Mouse (Mus musculus) ovary, postnatal 10 days (tissue): ENCODE measurements around the gene Dpp4.

Source experiments
- DNase-seq: peaks from one replicate; pipeline ENCODE4 v3.0.0; 2022; ENCODE audit warnings: low spot score

The Dpp4 gene

GRCm38 (mm10) chr2:62412081-62412821 is at the start of gene Dpp4:
Dpp4 (minus strand) TSS chr2:62412231.
- DNase-seq = no peak

- DNase-seq = no peak
Measured at GRCm38 (mm10) chr2:62460815-62461450, 48.9 kb upstream of the Dpp4 start.

- DNase-seq = no peak
Measured at GRCm38 (mm10) chr2:62460231-62460710, 48.2 kb upstream of the Dpp4 start.

- DNase-seq = no peak
Measured at GRCm38 (mm10) chr2:62459241-62460174, 47.5 kb upstream of the Dpp4 start.

GRCm38 (mm10) chr2:62458070-62458469 is 46.0 kb upstream of the Dpp4 start:
- no peak for DNase-seq

GRCm38 (mm10) chr2:62454991-62455390 is 43.0 kb upstream of the Dpp4 start:
- no peak for DNase-seq

GRCm38 (mm10) chr2:62454033-62454432 is 42.0 kb upstream of the Dpp4 start:
- DNase-seq = no peak

GRCm38 (mm10) chr2:62450364-62450763 is 38.3 kb upstream of the Dpp4 start:
- DNase-seq = no peak

GRCm38 (mm10) chr2:62449692-62450346 is 37.8 kb upstream of the Dpp4 start:
- DNase-seq = no peak

GRCm38 (mm10) chr2:62440802-62441544 is 28.9 kb upstream of the Dpp4 start:
- no peak for DNase-seq

GRCm38 (mm10) chr2:62440083-62440482 is 28.1 kb upstream of the Dpp4 start:
- no peak for DNase-seq

- no peak for DNase-seq
Measured at GRCm38 (mm10) chr2:62431245-62431795, 19.3 kb upstream of the Dpp4 start.

- no peak for DNase-seq
Measured at GRCm38 (mm10) chr2:62425941-62426340, 13.9 kb upstream of the Dpp4 start.

GRCm38 (mm10) chr2:62423343-62423776 is 11.3 kb upstream of the Dpp4 start:
- no peak for DNase-seq

GRCm38 (mm10) chr2:62422515-62423342 is 10.7 kb upstream of the Dpp4 start:
- DNase-seq = no peak

- no peak for DNase-seq
Measured at GRCm38 (mm10) chr2:62421229-62421628, 9.2 kb upstream of the Dpp4 start.

GRCm38 (mm10) chr2:62420045-62420444 is 8.0 kb upstream of the Dpp4 start:
- no peak for DNase-seq

- DNase-seq = no peak
Measured at GRCm38 (mm10) chr2:62417233-62417632, 5.2 kb upstream of the Dpp4 start.

- peak; percentile 22 for DNase-seq
Measured at GRCm38 (mm10) chr2:62411211-62412080, 585 bp downstream of the Dpp4 start.
